Mouse (Mus musculus): ENCODE data around the gene Adipor2.

- TF ChIP-seq ZC3H11A (IDR thresholded peaks at IDR 0.05; ENCODE audit: borderline replicate concordance, low read depth, low read length) = no peak
- TF ChIP-seq ZNF384 (IDR thresholded peaks at IDR 0.05; ENCODE audit: low read depth, low read length) = no peak
Measured at GRCm38 (mm10) chr6:119385668-119386067, 31.8 kb downstream of the Adipor2 start.
